Mouse (Mus musculus): ENCODE data around the gene Wnk4.

DNA sequence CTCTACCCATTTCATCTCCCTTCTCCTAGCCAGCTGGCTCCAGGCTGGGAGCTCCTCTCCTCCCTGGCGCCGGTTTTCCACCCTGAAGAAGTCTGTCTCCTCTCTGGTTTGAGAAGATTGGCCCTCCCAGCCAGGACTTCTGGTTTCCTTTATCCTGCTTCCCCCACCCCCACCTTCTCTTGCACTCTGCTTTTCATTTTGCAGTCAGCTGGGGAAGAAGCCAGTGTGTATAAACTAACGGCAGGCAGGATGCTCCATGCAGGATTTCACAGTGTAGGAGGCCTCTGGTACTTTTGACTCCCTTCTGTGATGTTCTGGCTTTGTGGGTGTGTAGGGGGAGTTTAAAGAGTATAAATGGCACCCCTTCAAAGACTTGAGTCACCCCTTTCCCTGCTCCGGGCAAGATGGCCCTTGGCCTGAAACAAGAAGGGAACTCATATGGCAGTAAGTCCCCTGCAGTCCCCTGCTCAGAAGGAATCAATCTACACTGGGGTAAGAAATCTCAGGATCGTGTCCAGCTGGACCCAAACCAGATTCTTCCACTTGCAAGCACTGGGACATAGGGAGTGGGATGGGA is 22.2 kb upstream of the Wnk4 start:
- TF ChIP-seq MYOD1 (IDR thresholded peaks at IDR 0.05; ENCODE audit: control insufficient read depth, insufficient read length, low read depth): no peak
- TF ChIP-seq CTCF (IDR thresholded peaks at IDR 0.05; ENCODE audit: control insufficient read depth, insufficient read depth, insufficient read length): no peak
- TF ChIP-seq CEBPB (IDR thresholded peaks at IDR 0.05; ENCODE audit: low read depth): no peak
